Mouse (Mus musculus) embryonic facial prominence, embryonic 10.5 days (tissue): Measurements from ENCODE around the gene Myo18a. TPM values are rescaled to one million over a fixed set of nuclear protein-coding genes. Genes with fewer than 3 reads are reported as not detected.

Source experiments
- DNase-seq: peaks from one replicate; pipeline ENCODE4 v3.0.0-alpha.2; 2017; ENCODE audit warnings: low spot score
- H3K27ac ChIP-seq: fragments of 300-500 bp; sonication (generic); replicated peaks from 2 replicates; pipeline ENCODE4 v1.5.1; 2016; ENCODE audit warnings: mild to moderate bottlenecking
- H3K27me3 ChIP-seq: fragments of 300-500 bp; sonication (generic); replicated peaks from 2 replicates; pipeline ENCODE4 v1.6.1; 2016; ENCODE audit warnings: low read depth, mild to moderate bottlenecking; ENCODE audit not compliant: poor library complexity, severe bottlenecking
- H3K36me3 ChIP-seq: fragments of 300-500 bp; sonication (generic); replicated peaks from 2 replicates; pipeline ENCODE4 v1.6.1; 2016; ENCODE audit warnings: mild to moderate bottlenecking, moderate library complexity
- H3K4me1 ChIP-seq: fragments of 300-500 bp; sonication (generic); 2 replicates; pipeline ENCODE4 v1.6.1; 2016
- H3K4me3 ChIP-seq: fragments of 300-500 bp; sonication (generic); 2 replicates; pipeline ENCODE4 v1.5.1; 2016; ENCODE audit warnings: mild to moderate bottlenecking, moderate library complexity
- H3K9me3 ChIP-seq: fragments of 300-500 bp; sonication (generic); 2 replicates; pipeline ENCODE4 v1.6.1; 2016; ENCODE audit warnings: mild to moderate bottlenecking
- WGBS: fragments of 180-500 bp; shearing (Covaris S2); methylation state at CpG from one replicate; pipeline ENCODE4 v1.1.7; 2016; 5-methylcytosine and 5-hydroxymethylcytosine counted together
- polyA plus RNA-seq: library from polyadenylated mRNA; unstranded; fragments of >200 nt; fragmentation: Nextera tagmentation; extraction: Ambion mirVana; gene quantifications from 2 replicates; pipeline ENCODE4 v1.2.1, GENCODE M21; 2016

Gene Myo18a
- polyA plus RNA-seq, 1 experiment from 2014 or later, result 27.2 TPM

DNA sequence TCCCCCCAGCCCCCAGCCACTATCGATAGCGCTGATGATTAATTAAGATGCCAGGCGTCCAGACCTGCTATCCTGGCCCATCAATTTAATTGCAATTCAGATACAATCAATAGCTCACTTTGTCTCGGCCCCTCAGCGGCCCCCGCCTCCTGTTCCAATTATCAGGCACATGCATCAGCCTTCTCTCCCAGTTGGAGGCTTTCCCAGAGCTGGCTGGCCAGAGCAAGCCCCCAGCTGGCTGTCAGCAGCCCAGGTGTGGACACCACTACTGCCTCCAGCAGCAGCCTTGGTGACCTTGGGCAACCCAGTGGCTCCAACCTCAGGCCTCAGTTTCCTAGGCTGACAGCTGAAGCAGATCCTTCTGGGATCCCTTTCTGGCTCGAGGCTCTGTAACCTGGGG is 67.8 kb downstream of the Myo18a start:
- Histone ChIP-seq H3K4me3 (no peak overlapping the region), H3K36me3 (peaks cover 62% of the 10 kb centered on the region), H3K27me3 (no peaks in the 10 kb centered on the region), H3K27ac (no peak overlapping the region), H3K9me3 (no peaks in the 10 kb centered on the region), H3K4me1 (peaks cover 33% of the 10 kb centered on the region)
- no peak for DNase-seq
- 56% methylated on average over 7 of the region's 7 CpGs for WGBS

DNA sequence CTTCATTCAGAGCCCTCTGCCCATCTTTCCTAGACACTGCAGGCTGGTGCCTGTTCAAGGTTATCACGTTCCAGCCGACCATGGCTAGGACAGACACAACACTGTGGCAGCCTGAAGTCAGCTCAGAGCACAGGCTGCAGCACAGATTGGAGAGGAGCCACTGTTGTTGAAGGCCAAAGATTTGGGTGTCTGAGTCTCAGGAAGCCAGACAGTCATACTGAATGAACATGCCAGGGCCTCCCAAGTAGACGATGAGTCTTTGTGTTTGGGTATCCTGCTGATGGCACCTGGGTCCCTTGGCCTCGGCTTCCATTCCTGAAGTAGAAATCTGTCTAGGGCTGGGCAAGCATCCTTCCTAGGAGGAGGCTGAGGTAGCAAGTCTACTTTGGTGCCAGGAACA is 69.5 kb downstream of the Myo18a start:
- DNase-seq, result no peak
- 88% methylated on average over 4 of the region's 4 CpGs for WGBS
- peaks cover 74% of the 10 kb centered on the region for H3K36me3 ChIP-seq
- no peak overlapping the region for H3K4me3 ChIP-seq
- H3K27me3 ChIP-seq, result no peaks in the 10 kb centered on the region
- no peaks in the 10 kb centered on the region for H3K9me3 ChIP-seq
- H3K4me1 ChIP-seq, result peaks cover 29% of the 10 kb centered on the region
- H3K27ac ChIP-seq, result no peak overlapping the region

- Histone ChIP-seq H3K36me3 (peaks cover 60% of the 10 kb centered on the region), H3K27me3 (no peaks in the 10 kb centered on the region), H3K27ac (no peak overlapping the region), H3K9me3 (no peaks in the 10 kb centered on the region), H3K4me3 (no peak overlapping the region), H3K4me1 (peaks cover 28% of the 10 kb centered on the region)
- 75% methylated on average over 3 of the region's 3 CpGs for WGBS
- DNase-seq, result no peak
Observed at GRCm38 (mm10) chr11:77835109-77835508, 72.1 kb downstream of the Myo18a start.

GRCm38 (mm10) chr11:77836290-77836689 is 73.2 kb downstream of the Myo18a start:
- Histone ChIP-seq H3K36me3 (peaks cover 69% of the 10 kb centered on the region), H3K27ac (peak overlapping the region; percentile 49), H3K9me3 (no peaks in the 10 kb centered on the region), H3K4me3 (no peak overlapping the region), H3K27me3 (0 out of 2 replicates have a peak, but pooled peaks cover 4% of the 10 kb centered on the region), H3K4me1 (peaks cover 17% of the 10 kb centered on the region; the same call in 1 of the 2 replicates)
- DNase-seq, result no peak
- WGBS, result 74% methylated on average over 5 of the region's 5 CpGs

DNA sequence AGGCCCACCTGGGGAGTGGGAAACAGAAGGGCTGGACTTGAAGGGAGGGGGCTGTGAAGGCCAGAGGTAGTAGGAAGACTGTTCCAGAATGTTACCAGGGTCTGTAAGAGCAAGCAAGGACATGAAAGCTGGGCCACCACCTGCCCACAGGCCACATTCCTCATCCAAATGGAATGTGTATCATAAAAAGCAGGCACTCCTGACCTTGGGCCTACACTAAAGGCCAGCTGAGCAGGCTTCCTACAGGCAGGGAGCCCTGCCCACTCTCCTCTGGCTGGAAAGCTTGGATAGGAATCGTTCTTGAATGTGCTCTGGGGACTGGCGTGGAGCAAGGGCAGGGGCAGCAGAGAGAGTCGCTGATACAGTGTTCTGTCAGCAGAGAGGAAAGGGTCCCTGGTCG is 73.7 kb downstream of the Myo18a start:
- Histone ChIP-seq H3K9me3 (no peaks in the 10 kb centered on the region), H3K36me3 (peaks cover 73% of the 10 kb centered on the region), H3K27ac (peak overlapping the region; percentile 49), H3K4me1 (peaks cover 17% of the 10 kb centered on the region; the same call in 1 of the 2 replicates), H3K27me3 (0 out of 2 replicates have a peak, but pooled peaks cover 4% of the 10 kb centered on the region), H3K4me3 (no peak overlapping the region)
- peak; percentile 42 for DNase-seq
- WGBS, result 65% methylated on average over 4 of the region's 4 CpGs

DNA sequence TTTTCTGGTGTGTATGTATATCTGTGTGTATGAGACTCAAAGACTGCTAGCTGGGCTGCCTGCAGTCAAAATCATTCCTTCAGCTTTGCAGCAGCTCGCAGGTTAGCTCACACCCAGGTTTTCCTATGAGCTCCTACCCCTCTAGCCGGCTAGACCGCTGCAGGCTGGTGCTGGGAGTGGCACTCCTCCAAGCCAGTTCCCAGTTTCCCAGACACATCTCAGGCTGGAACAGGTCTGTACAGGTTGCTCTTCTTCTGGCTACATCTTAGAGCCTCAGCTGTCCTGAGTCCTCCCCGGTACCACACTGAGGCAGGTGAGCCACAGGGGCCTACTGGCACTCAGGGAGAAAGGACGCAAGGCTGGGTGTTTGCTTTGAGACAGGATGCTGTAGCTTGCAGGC is 74.8 kb downstream of the Myo18a start:
- 0 out of 2 replicates have a peak, but pooled peaks cover 4% of the 10 kb centered on the region for H3K27me3 ChIP-seq
- no peaks in the 10 kb centered on the region for H3K9me3 ChIP-seq
- 84% methylated on average over 5 of the region's 5 CpGs for WGBS
- peaks cover 17% of the 10 kb centered on the region; the same call in 1 of the 2 replicates for H3K4me1 ChIP-seq
- H3K27ac ChIP-seq, result no peak overlapping the region
- H3K36me3 ChIP-seq, result peaks cover 77% of the 10 kb centered on the region
- no peak for DNase-seq
- H3K4me3 ChIP-seq, result no peak overlapping the region

DNA sequence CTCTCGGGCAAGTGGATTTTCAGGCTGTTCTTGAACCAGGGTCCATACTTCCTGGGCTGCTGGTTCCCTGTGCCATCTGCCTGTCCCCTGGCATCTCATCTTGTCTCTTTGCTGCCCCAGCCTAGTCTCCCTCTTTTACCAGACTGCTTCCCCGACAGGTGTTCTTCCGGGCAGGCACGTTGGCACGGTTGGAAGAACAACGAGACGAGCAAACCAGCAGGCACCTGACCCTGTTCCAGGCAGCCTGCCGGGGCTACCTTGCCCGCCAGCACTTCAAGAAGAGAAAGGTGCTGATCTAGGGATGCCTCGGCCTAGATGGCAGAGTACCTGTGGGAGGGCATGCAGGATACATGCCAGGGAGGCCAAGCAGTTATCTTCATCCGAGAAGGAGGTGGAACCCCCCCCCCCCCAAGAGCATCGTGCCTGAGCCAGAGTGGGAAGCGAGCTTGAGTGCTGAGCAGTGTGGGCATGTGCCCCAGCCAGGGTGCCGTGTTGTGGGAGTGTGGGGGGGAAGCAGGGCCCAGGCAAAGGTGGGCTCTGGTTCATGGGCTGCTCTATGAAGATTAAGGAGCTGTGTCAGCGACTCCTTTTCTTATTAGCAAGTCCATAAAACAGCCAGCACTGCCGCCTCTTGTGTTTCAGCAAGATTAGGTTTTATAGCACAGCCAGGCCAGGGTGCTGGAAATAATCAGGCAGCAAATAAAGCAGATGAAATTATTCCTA is 77.6 kb downstream of the Myo18a start:
- no peak overlapping the region for H3K27ac ChIP-seq
- no peak overlapping the region for H3K4me3 ChIP-seq
- H3K27me3 ChIP-seq, result 0 out of 2 replicates have a peak, but pooled peaks cover 4% of the 10 kb centered on the region
- peaks cover 26% of the 10 kb centered on the region; the same call in 1 of the 2 replicates for H3K4me1 ChIP-seq
- 87% methylated on average over 16 of the region's 16 CpGs for WGBS
- H3K36me3 ChIP-seq, result peaks cover 82% of the 10 kb centered on the region
- H3K9me3 ChIP-seq, result no peaks in the 10 kb centered on the region
- DNase-seq, result no peak

- Histone ChIP-seq H3K27me3 (peaks cover 21% of the 10 kb centered on the region), H3K36me3 (peaks cover 85% of the 10 kb centered on the region), H3K27ac (no peak overlapping the region), H3K4me3 (no peak overlapping the region), H3K9me3 (no peaks in the 10 kb centered on the region), H3K4me1 (peaks cover 20% of the 10 kb centered on the region)
- no peak for DNase-seq
- WGBS, result 89% methylated on average over 21 of the region's 21 CpGs
Observed at GRCm38 (mm10) chr11:77843068-77843905, 80.2 kb downstream of the Myo18a start.

GRCm38 (mm10) chr11:77843906-77844200 is 80.8 kb downstream of the Myo18a start:
- peaks cover 25% of the 10 kb centered on the region for H3K4me1 ChIP-seq
- no peak overlapping the region for H3K27ac ChIP-seq
- H3K27me3 ChIP-seq, result peaks cover 23% of the 10 kb centered on the region
- 65% methylated on average over 4 of the region's 4 CpGs for WGBS
- peaks cover 86% of the 10 kb centered on the region for H3K36me3 ChIP-seq
- DNase-seq, result no peak
- no peak overlapping the region for H3K4me3 ChIP-seq
- H3K9me3 ChIP-seq, result no peaks in the 10 kb centered on the region

GRCm38 (mm10) chr11:77847599-77848128 is 84.6 kb downstream of the Myo18a start:
- DNase-seq, result no peak
- Histone ChIP-seq H3K9me3 (no peaks in the 10 kb centered on the region), H3K4me1 (peaks cover 47% of the 10 kb centered on the region), H3K27ac (no peak overlapping the region; the same call in 1 of the 2 replicates), H3K36me3 (peaks cover 91% of the 10 kb centered on the region), H3K4me3 (no peak overlapping the region), H3K27me3 (peaks cover 47% of the 10 kb centered on the region)
- WGBS, result 59% methylated on average over 9 of the region's 9 CpGs

GRCm38 (mm10) chr11:77848131-77848530 is 85.1 kb downstream of the Myo18a start:
- H3K27me3 ChIP-seq, result peaks cover 51% of the 10 kb centered on the region
- peaks cover 47% of the 10 kb centered on the region for H3K4me1 ChIP-seq
- H3K27ac ChIP-seq, result no peak overlapping the region
- DNase-seq, result no peak
- H3K36me3 ChIP-seq, result peaks cover 90% of the 10 kb centered on the region
- no peaks in the 10 kb centered on the region for H3K9me3 ChIP-seq
- H3K4me3 ChIP-seq, result no peak overlapping the region
- WGBS, result 47% methylated on average over 5 of the region's 5 CpGs

DNA sequence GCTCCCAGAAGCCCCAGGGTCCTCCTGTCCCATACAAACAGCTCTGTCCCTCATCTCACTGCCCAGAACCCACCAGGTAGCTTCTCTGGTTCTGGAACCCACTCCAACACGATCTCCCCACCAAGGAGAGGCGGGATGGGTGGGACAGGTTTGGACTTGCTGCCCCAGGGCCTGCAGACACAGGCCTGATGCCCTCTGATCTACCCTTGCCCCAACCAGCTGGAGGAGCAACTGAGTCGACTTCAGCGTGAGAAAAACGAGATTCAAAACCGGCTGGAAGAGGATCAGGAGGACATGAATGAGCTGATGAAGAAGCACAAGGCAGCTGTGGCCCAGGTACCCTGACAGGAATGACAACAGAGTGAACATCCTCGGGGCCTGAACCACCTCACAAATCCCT is 86.1 kb downstream of the Myo18a start:
- H3K36me3 ChIP-seq, result peaks cover 90% of the 10 kb centered on the region

More for the DNA sequence above, 86.1 kb downstream of the Myo18a start:
- Histone ChIP-seq H3K4me3 (no peak overlapping the region), H3K9me3 (no peaks in the 10 kb centered on the region), H3K27me3 (peaks cover 59% of the 10 kb centered on the region), H3K4me1 (peaks cover 42% of the 10 kb centered on the region), H3K27ac (no peak overlapping the region)
- 72% methylated on average over 7 of the region's 7 CpGs for WGBS
- DNase-seq, result no peak
